Mouse (Mus musculus): ENCODE measurements around the gene Adat1.

DNA sequence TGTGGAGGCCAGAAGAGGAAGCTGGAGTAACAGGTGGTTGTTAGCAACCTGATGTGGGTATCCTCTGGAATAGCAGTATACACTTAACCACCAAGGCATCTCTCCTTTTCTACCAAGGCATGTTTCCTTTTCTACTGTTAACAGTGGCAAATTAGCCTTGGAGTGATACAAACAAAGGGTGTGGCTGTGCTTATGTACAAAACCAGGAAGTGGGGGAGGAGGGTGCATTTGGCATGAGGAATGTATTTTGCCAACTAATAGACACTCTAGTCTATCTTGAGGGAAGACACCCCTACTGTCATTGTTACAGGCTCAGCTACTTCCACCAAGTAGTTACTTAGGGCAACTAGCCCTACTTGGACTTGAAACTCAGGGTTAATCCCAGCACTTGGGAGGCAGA, 12.7 kb upstream of the Adat1 start:
- TF ChIP-seq EP300 (optimal IDR thresholded peaks at IDR 0.05) = no peak
- TF ChIP-seq CTCF (IDR thresholded peaks at IDR 0.05; ENCODE audit: low read depth) = no peak
